Mouse (Mus musculus) neural tube, embryonic 12.5 days (tissue): ENCODE measurements around the gene Srprb. TPM values are rescaled to one million over a fixed set of nuclear protein-coding genes. Genes with fewer than 3 reads are reported as not detected.

Experiments used
- ATAC-seq: fragments of 200-750 bp; cut with Nextera tagmentation; 2 replicates; pipeline ENCODE4 v1.8.0; 2017; ENCODE audit warnings: low read depth, mild to moderate bottlenecking, moderate TSS enrichment, moderate library complexity; ENCODE audit not compliant: low FRiP score
- H3K27ac ChIP-seq: fragments of 300-500 bp; sonication (generic); 2 replicates; pipeline ENCODE4 v1.5.1; 2016
- H3K27me3 ChIP-seq: fragments of 300-500 bp; sonication (generic); replicated peaks from 2 replicates; pipeline ENCODE4 v1.6.1; 2016; ENCODE audit warnings: mild to moderate bottlenecking
- H3K36me3 ChIP-seq: fragments of 300-500 bp; sonication (generic); 2 replicates; pipeline ENCODE4 v1.6.1; 2016; ENCODE audit warnings: mild to moderate bottlenecking
- H3K4me1 ChIP-seq: fragments of 300-500 bp; sonication (generic); 2 replicates; pipeline ENCODE4 v1.6.1; 2016
- H3K4me2 ChIP-seq: fragments of 300-500 bp; sonication (generic); replicated peaks from 2 replicates; pipeline ENCODE4 v1.6.1; 2016; ENCODE audit warnings: mild to moderate bottlenecking
- H3K4me3 ChIP-seq: fragments of 300-500 bp; sonication (generic); 2 replicates; pipeline ENCODE4 v1.5.1; 2016
- H3K9ac ChIP-seq: fragments of 300-500 bp; sonication (generic); 2 replicates; pipeline ENCODE4 v1.6.1; 2016; ENCODE audit warnings: mild to moderate bottlenecking
- H3K9me3 ChIP-seq: fragments of 300-500 bp; sonication (generic); 2 replicates; pipeline ENCODE4 v1.6.1; 2016; ENCODE audit warnings: mild to moderate bottlenecking
- WGBS: fragments of 180-500 bp; shearing (Covaris S2); methylation state at CpG from one replicate; pipeline ENCODE4 v1.1.7; 2016; 5-methylcytosine and 5-hydroxymethylcytosine counted together
- polyA plus RNA-seq: library from polyadenylated mRNA; unstranded; fragments of >200 nt; fragmentation: Nextera tagmentation; extraction: Ambion mirVana; gene quantifications from 2 replicates; pipeline ENCODE4 v1.2.1, GENCODE M21; 2016

Srprb gene
- polyA plus RNA-seq, 1 experiment from 2014 or later: 54.0 TPM

DNA sequence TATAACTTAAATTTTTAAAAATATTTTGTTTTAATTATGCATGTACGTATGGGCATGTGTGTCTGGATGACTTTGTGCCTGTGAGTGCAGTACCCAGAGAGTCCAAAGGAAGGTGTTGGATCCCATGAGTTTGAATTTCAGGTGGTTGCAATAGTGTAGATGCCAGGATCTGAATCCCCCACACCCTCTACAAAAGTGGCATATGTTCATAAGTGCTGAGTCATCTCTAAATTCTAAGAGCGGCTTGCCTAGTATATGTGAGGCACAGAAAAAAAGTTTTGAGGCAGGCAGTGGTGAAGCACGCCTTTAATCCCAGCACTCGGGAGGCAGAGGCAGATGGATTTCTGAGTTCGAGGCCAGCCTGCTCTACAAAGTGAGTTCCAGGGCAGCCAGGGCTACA lies 3.8 kb upstream of the Srprb start:
- Histone ChIP-seq H3K4me3 (no peak overlapping the region), H3K36me3 (no peaks in the 10 kb centered on the region), H3K27ac (no peak overlapping the region), H3K4me2 (no peak overlapping the region), H3K9ac (no peak overlapping the region), H3K4me1 (peaks cover 12% of the 10 kb centered on the region; the same call in 1 of the 2 replicates), H3K9me3 (no peaks in the 10 kb centered on the region), H3K27me3 (no peaks in the 10 kb centered on the region)
- 97% methylated on average over 5 of the region's 5 CpGs for WGBS
- no peak for ATAC-seq

DNA sequence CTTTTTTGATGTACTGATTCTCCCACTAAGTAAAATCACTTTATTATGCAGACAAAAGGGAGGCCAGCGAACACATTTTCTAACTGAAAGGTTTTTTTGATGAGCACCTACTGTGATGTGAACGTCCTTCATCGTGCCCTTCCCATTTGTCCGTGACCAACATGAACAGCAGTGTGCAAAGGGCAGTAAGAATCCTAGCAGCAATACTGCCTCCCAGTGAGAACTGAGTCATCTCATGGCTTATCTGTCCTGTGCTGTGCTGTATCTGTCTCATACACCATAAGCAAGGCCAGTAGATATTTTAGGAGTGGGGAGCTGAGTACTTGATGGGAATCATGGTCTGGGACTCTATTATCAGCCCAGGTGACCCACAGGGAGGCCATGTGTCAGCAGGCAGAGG lies 13.5 kb downstream of the Srprb start:
- H3K9me3 ChIP-seq: no peaks in the 10 kb centered on the region
- H3K4me1 ChIP-seq: no peaks in the 10 kb centered on the region
- peaks cover 50% of the 10 kb centered on the region for H3K36me3 ChIP-seq
- ATAC-seq: no peak
- H3K4me2 ChIP-seq: no peak overlapping the region
- H3K27me3 ChIP-seq: no peaks in the 10 kb centered on the region
- no peak overlapping the region for H3K4me3 ChIP-seq
- no peak overlapping the region for H3K9ac ChIP-seq
- WGBS: 82% methylated on average over 4 of the region's 4 CpGs
- no peak overlapping the region for H3K27ac ChIP-seq

DNA sequence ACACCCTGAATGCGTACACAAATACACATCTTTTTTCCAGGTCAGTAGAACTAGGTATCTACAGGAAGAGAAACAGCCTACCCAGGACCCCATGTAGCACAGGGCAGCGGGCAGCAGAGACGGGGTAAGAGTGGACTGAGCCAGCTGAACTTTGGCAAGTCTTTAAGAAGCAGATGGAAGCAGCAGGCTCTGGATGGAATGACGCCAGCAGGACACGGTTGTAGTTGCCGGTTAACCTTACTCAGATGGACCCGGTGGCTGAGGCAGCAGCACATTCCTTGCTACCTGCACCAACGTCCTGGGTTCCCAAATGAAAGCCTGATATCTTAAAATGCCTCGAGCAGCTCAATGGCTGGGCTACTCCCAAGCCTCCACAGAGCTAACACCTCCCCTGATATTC lies 15.2 kb downstream of the Srprb start:
- H3K9me3 ChIP-seq: no peaks in the 10 kb centered on the region
- no peaks in the 10 kb centered on the region for H3K27me3 ChIP-seq
- no peaks in the 10 kb centered on the region for H3K4me1 ChIP-seq
- no peak overlapping the region for H3K4me2 ChIP-seq
- H3K4me3 ChIP-seq: no peak overlapping the region
- WGBS: 73% methylated on average over 9 of the region's 9 CpGs
- no peak overlapping the region for H3K9ac ChIP-seq
- H3K36me3 ChIP-seq: peaks cover 44% of the 10 kb centered on the region
- no peak overlapping the region for H3K27ac ChIP-seq
- no peak for ATAC-seq

DNA sequence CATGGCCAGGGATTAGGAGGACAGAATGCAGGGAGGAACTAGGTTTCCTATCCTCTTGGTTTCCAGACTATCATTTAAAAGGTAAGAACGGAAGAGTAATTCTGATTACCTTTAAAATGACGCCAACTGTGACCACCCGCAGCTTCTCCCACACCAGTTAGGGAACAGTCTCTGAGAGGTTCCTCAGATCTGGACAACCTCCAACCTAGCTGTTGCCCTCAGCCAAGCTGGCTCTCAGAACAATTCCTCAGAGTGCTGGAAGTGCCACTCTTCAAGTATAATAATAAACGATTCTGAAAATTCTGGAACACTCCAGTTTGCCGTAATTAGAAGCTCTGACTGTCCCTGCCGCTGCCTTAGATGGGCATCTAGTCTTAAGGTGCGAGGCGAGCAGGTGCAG lies 16.0 kb downstream of the Srprb start:
- ATAC-seq: no peak
- Histone ChIP-seq H3K27me3 (no peaks in the 10 kb centered on the region), H3K4me2 (no peak overlapping the region), H3K4me1 (peaks cover 2% of the 10 kb centered on the region; the same call in 1 of the 2 replicates), H3K4me3 (no peak overlapping the region), H3K9me3 (no peaks in the 10 kb centered on the region), H3K27ac (no peak overlapping the region), H3K9ac (no peak overlapping the region), H3K36me3 (peaks cover 43% of the 10 kb centered on the region)
- 96% methylated on average over 8 of the region's 8 CpGs for WGBS

DNA sequence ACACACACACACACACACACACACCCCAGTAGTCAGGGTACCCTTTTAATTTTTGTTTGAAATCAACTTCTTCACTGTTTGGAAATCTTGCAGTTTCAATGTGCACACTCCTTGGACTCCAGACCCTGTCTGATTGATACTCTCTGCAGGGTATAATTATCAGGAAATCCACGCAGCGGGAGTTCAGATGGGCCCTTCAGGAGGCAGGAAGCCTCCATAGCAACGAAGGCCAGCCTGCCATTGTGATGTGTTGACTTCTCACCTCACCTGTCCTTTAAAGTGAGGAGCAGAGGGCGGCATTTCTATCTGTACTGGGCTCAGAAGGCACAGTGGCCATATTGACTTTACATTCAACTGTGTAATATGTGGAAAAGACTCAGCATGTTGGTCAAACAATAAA lies 17.1 kb downstream of the Srprb start:
- Histone ChIP-seq H3K9ac (no peak overlapping the region), H3K4me2 (no peak overlapping the region), H3K4me1 (peaks cover 13% of the 10 kb centered on the region), H3K9me3 (no peaks in the 10 kb centered on the region), H3K4me3 (no peak overlapping the region), H3K27me3 (no peaks in the 10 kb centered on the region), H3K36me3 (peaks cover 32% of the 10 kb centered on the region), H3K27ac (no peak overlapping the region)
- WGBS: 80% methylated on average over 4 of the region's 4 CpGs
- no peak for ATAC-seq

DNA sequence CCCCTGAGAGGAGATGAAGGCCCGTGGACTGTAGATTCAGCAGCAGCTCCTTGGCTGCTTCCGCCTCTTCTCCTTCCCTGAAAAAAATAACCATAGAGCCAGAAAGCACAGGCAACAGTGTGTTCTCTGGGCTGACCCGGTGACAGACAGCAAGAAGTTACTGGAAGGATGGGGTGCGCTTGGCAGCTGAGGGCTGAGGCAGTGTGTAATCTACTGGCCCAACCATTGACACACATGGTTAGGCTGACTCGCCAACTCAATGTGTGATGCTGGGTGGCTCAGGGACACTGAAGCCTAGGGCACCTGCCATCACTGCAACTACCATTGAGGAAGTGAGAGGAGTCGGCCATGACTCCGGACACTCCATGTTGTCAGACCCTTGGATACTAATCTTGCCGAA lies 20.1 kb downstream of the Srprb start:
- Histone ChIP-seq H3K4me1 (peaks cover 14% of the 10 kb centered on the region), H3K9ac (no peak overlapping the region), H3K27me3 (no peaks in the 10 kb centered on the region), H3K9me3 (no peaks in the 10 kb centered on the region), H3K27ac (no peak overlapping the region), H3K4me3 (no peak overlapping the region), H3K4me2 (no peak overlapping the region), H3K36me3 (peaks cover 17% of the 10 kb centered on the region)
- ATAC-seq: no peak
- WGBS: 88% methylated on average over 8 of the region's 8 CpGs

DNA sequence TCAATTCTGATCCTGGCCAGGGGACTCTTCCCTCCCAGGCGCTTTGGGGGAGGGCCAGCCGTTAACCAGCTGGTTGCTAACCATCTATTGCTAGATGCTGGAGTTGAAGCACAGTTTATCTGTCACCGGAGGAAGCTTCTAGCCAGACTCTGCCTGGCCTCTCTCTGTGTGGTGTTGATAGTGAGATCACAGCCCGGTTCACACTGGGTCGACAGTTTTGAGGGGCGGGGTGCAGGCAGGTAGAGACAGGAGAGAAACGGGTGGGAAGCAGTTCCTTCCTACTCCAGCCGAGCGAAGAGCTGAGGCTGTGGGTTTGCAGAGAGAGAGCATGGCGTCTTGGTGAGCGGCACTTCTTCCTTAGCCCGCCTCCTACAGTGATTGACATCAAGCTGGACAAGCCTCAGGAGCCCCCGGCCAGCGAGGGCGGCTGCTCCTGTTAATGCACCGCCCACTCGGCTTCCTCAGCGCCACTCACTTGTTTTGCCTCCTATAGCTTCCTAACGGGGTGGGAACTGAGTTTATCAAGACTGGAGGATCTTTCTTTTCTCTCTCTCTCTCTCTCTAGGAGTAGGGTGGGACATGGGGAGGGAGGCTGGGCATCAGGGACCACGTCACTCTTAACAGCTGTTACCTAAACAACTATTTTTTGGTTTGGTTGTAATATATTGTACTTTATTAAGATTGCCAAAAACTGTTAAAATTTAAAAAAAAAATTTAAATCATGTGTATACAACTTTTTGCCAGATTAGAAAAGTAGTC lies 21.0 kb downstream of the Srprb start:
- WGBS: 4% methylated on average over 20 of the region's 20 CpGs
- Histone ChIP-seq H3K4me1 (peaks cover 14% of the 10 kb centered on the region), H3K4me3 (peak overlapping the region; percentile 23), H3K4me2 (peak overlapping the region; percentile 61), H3K27ac (no peak overlapping the region), H3K9ac (0 out of 2 replicates have a peak overlapping the region, but pooled peaks have one; percentile 33), H3K27me3 (no peaks in the 10 kb centered on the region), H3K36me3 (peaks cover 17% of the 10 kb centered on the region), H3K9me3 (no peaks in the 10 kb centered on the region)
- ATAC-seq: peak; percentile 81

DNA sequence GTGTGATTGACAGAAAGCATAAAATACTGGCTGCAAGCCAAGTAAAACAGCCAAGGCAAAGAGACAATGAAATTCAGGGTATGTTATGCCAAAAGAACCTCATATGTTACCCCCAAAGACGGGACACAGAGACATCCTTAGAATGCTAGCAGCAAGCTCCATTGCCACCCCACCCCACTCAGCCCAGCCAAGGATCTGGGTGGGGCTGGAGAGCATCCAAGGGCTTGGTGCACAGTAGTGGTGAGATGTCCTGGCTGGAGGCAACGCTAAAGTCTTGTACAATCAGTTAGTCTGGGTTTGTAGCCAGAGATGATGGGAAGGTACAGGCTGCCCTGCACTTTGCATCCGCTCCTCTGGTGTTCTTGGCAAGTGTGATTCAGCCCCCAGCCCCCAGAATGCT lies 21.6 kb downstream of the Srprb start:
- Histone ChIP-seq H3K4me2 (peak overlapping the region; percentile 61), H3K4me1 (peaks cover 14% of the 10 kb centered on the region), H3K36me3 (peaks cover 17% of the 10 kb centered on the region), H3K9ac (0 out of 2 replicates have a peak overlapping the region, but pooled peaks have one; percentile 33), H3K27ac (no peak overlapping the region), H3K4me3 (no peak overlapping the region), H3K9me3 (no peaks in the 10 kb centered on the region), H3K27me3 (no peaks in the 10 kb centered on the region)
- WGBS: 70% methylated on average over 3 of the region's 3 CpGs
- ATAC-seq: no peak

DNA sequence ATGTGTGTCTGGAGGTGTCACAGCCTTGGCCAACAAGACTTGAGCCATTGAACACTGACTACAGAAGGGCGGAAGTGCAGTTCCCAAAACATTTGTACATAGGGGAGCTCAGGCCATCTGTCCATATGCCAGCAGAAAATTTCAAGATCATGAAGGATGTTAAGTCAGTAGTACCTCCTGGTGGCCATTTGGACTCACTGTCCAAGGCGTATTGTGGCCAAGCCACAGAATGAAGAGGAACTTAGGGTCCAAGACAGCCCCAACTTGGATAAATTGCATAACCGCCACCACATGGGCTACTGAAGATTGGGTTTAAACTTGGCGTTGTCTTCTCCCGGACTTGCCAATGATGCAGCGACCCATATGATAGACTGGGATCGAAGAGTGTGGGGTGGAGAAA lies 26.2 kb downstream of the Srprb start:
- Histone ChIP-seq H3K9me3 (no peaks in the 10 kb centered on the region), H3K9ac (no peak overlapping the region), H3K27me3 (no peaks in the 10 kb centered on the region), H3K4me1 (peaks cover 15% of the 10 kb centered on the region), H3K27ac (no peak overlapping the region), H3K36me3 (peaks cover 13% of the 10 kb centered on the region; the same call in 1 of the 2 replicates), H3K4me3 (no peak overlapping the region), H3K4me2 (no peak overlapping the region)
- ATAC-seq: no peak
- 96% methylated on average over 7 of the region's 7 CpGs for WGBS

DNA sequence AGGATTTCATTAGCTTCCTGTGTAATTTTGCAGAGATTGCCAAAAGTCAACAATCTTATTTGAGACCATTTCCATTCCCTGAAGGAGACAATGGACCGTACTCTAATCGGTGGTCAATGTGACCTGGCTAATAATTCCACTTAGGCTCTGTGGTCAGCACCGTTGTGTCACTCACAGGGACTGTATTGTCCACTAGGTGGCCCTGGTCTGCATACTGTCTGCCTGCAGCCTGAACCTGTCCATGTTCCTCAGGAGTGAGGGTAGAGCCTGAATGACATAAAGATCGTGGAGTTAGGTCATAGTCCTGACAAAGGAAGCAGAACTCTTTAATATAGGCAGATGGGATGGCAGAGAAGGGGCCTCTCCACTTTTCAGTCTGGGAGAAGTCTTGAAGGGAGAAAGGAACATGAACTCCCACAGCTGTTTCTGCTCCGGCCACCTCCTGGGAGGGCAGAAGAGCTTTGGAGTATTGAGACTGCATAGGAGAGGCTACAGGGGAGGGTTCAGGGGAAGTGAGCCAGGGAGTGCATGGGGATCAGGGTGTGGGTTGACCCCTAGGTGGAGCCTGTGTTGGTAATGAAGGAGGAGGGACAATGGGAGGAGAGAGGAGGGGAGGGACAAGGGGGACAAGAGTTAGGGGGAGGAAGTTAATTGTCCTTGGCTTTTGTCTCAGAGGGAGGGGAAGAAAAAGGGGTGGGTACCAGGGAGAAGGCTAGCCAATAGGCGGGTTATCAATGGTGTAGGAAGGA lies 27.0 kb downstream of the Srprb start:
- Histone ChIP-seq H3K4me3 (no peak overlapping the region), H3K9me3 (no peaks in the 10 kb centered on the region), H3K4me1 (peaks cover 8% of the 10 kb centered on the region), H3K27me3 (no peaks in the 10 kb centered on the region), H3K36me3 (peaks cover 13% of the 10 kb centered on the region; the same call in 1 of the 2 replicates), H3K27ac (no peak overlapping the region), H3K9ac (no peak overlapping the region), H3K4me2 (no peak overlapping the region)
- 54% methylated on average over 6 of the region's 6 CpGs for WGBS
- no peak for ATAC-seq

DNA sequence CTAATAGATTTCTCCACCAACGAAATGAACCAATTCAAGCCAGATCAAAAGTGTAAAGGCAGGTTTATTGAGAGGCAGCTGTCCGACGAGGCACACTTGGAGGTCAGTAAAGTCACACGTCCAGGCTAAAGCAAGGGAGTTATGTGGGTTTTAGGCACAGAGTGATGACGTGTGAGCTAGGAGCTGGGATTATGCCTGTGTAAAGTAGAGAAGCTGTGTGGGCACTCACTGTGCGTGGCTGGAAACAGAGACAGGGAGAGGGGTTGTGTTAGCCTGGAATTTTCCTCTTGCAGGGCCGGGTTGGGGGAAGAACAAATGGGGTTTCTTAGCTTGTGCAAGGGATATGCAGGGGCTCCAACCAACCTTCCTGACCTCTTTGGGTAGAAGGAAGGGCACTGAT lies 33.2 kb downstream of the Srprb start:
- H3K4me3 ChIP-seq: no peak overlapping the region
- no peaks in the 10 kb centered on the region for H3K9me3 ChIP-seq
- H3K4me2 ChIP-seq: no peak overlapping the region
- 69% methylated on average over 7 of the region's 7 CpGs for WGBS
- no peaks in the 10 kb centered on the region for H3K27me3 ChIP-seq
- H3K27ac ChIP-seq: no peak overlapping the region
- H3K9ac ChIP-seq: no peak overlapping the region
- no peak for ATAC-seq
- peaks cover 6% of the 10 kb centered on the region for H3K4me1 ChIP-seq
- peaks cover 50% of the 10 kb centered on the region for H3K36me3 ChIP-seq

DNA sequence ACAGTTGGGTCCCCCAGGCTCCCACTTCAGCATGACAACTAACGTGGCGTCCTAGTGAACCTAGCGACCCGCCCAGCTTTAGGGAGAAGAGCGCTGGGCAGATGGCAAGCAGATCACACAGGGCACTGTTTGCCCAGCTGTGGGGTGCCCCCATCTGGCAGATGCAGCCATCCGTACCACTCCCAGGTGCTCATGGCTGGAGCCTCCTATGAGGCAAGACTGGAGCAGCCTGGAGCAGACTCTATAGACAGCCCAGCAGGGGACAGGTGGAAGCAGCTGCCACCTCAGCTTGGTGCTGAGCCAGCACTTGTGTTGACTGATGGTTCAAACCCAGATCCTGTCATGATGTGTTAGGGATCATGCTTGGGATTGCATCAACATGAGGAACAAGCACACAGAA lies 33.9 kb downstream of the Srprb start:
- Histone ChIP-seq H3K9me3 (no peaks in the 10 kb centered on the region), H3K4me2 (no peak overlapping the region), H3K4me1 (peaks cover 6% of the 10 kb centered on the region), H3K27ac (no peak overlapping the region), H3K27me3 (no peaks in the 10 kb centered on the region), H3K36me3 (peaks cover 57% of the 10 kb centered on the region), H3K9ac (no peak overlapping the region), H3K4me3 (no peak overlapping the region)
- ATAC-seq: peak; percentile 48; the same call in 1 of the 2 replicates
- WGBS: 77% methylated on average over 6 of the region's 6 CpGs
